Mouse (Mus musculus): Measurements from ENCODE around the gene Usp37. TPM values are rescaled to one million over a fixed set of nuclear protein-coding genes. Genes with fewer than 3 reads are reported as not detected.
A peak's percentile ranks its signal among the peaks of the same experiment; 100 is the strongest.

Usp37 gene
- total and polyA plus RNA-seq, 2 experiments from 2014 or later: 17.6 to 32.8 TPM

GRCm38 (mm10) chr1:74433220-74433619 lies 110.9 kb downstream of the Usp37 start:
- no peak overlapping the region for H3K4me2 ChIP-seq (ENCODE audit: low read depth)
- no peaks in the 10 kb centered on the region for H3K4me1 ChIP-seq (ENCODE audit: insufficient read depth)
- TF ChIP-seq CTCF (IDR thresholded peaks at IDR 0.05; ENCODE audit: low read depth): no peak
- H3K4me3 ChIP-seq (ENCODE audit: low read depth, low read length): no peak overlapping the region
- no peaks in the 10 kb centered on the region for H3K9me3 ChIP-seq (ENCODE audit: low read length)
- DNase-seq: no peak
- peaks cover 16% of the 10 kb centered on the region for H3K36me3 ChIP-seq (ENCODE audit: insufficient read depth)
- H3K27ac ChIP-seq (ENCODE audit: low read depth, low read length): no peak overlapping the region
- no peak for ATAC-seq
- H3K9ac ChIP-seq: no peak overlapping the region
- no peaks in the 10 kb centered on the region for H3K27me3 ChIP-seq (ENCODE audit: insufficient read depth, low read length)
- WGBS: 91% methylated on average over 6 of the region's 6 CpGs

GRCm38 (mm10) chr1:74425845-74426244 lies 118.2 kb downstream of the Usp37 start:
- H3K36me3 ChIP-seq (ENCODE audit: insufficient read depth): no peaks in the 10 kb centered on the region
- H3K27me3 ChIP-seq (ENCODE audit: insufficient read depth, low read length): no peaks in the 10 kb centered on the region
- H3K4me2 ChIP-seq (ENCODE audit: low read depth): no peak overlapping the region
- H3K9ac ChIP-seq: no peak overlapping the region
- H3K4me1 ChIP-seq (ENCODE audit: insufficient read depth): no peaks in the 10 kb centered on the region
- ATAC-seq (no peak), DNase-seq (no peak)
- H3K9me3 ChIP-seq (ENCODE audit: low read length): no peaks in the 10 kb centered on the region
- no peak overlapping the region for H3K27ac ChIP-seq (ENCODE audit: low read depth, low read length)
- 82% methylated on average over 7 of the region's 7 CpGs for WGBS
- TF ChIP-seq CTCF (IDR thresholded peaks at IDR 0.05; ENCODE audit: low read depth): no peak
- no peak overlapping the region for H3K4me3 ChIP-seq (ENCODE audit: low read depth, low read length)

GRCm38 (mm10) chr1:74423147-74423546 lies 120.9 kb downstream of the Usp37 start:
- ATAC-seq: peak; percentile 10; the same call in 1 of the 2 replicates
- WGBS: 40% methylated on average over 8 of the region's 8 CpGs

GRCm38 (mm10) chr1:74419440-74419794 lies 124.7 kb downstream of the Usp37 start:
- DNase-seq (no peak), ATAC-seq (no peak)
- WGBS: 75% methylated on average over 9 of the region's 9 CpGs
- no peaks in the 10 kb centered on the region for H3K4me1 ChIP-seq (ENCODE audit: insufficient read depth)
- TF ChIP-seq CTCF (IDR thresholded peaks at IDR 0.05; ENCODE audit: low read depth): no peak
- H3K9me3 ChIP-seq (ENCODE audit: low read length): no peaks in the 10 kb centered on the region
- H3K4me2 ChIP-seq (ENCODE audit: low read depth): no peak overlapping the region
- no peak overlapping the region for H3K9ac ChIP-seq
- H3K27me3 ChIP-seq (ENCODE audit: insufficient read depth, low read length): no peaks in the 10 kb centered on the region
- H3K4me3 ChIP-seq (ENCODE audit: low read depth, low read length): no peak overlapping the region
- H3K36me3 ChIP-seq (ENCODE audit: insufficient read depth): no peaks in the 10 kb centered on the region
- H3K27ac ChIP-seq (ENCODE audit: low read depth, low read length): no peak overlapping the region

More at GRCm38 (mm10) chr1:74423147-74423546, 120.9 kb downstream of the Usp37 start:
- Histone ChIP-seq H3K4me2 (ENCODE audit: low read depth) (no peak overlapping the region), H3K9me3 (ENCODE audit: low read length) (no peaks in the 10 kb centered on the region), H3K4me1 (ENCODE audit: insufficient read depth) (no peaks in the 10 kb centered on the region), H3K9ac (no peak overlapping the region), H3K36me3 (ENCODE audit: insufficient read depth) (no peaks in the 10 kb centered on the region), H3K27ac (ENCODE audit: low read depth, low read length) (no peak overlapping the region), H3K4me3 (ENCODE audit: low read depth, low read length) (no peak overlapping the region), H3K27me3 (ENCODE audit: insufficient read depth, low read length) (no peaks in the 10 kb centered on the region)
- no peak for TF ChIP-seq CTCF (IDR thresholded peaks at IDR 0.05; ENCODE audit: low read depth)
- DNase-seq: no peak

- ATAC-seq (no peak), DNase-seq (no peak)
- Histone ChIP-seq H3K4me1 (ENCODE audit: insufficient read depth) (no peaks in the 10 kb centered on the region), H3K9ac (no peak overlapping the region), H3K4me2 (ENCODE audit: low read depth) (no peak overlapping the region), H3K36me3 (ENCODE audit: insufficient read depth) (no peaks in the 10 kb centered on the region), H3K4me3 (ENCODE audit: low read depth, low read length) (no peak overlapping the region), H3K27ac (ENCODE audit: low read depth, low read length) (no peak overlapping the region), H3K27me3 (ENCODE audit: insufficient read depth, low read length) (no peaks in the 10 kb centered on the region), H3K9me3 (ENCODE audit: low read length) (no peaks in the 10 kb centered on the region)
- TF ChIP-seq CTCF (IDR thresholded peaks at IDR 0.05; ENCODE audit: low read depth): no peak
- whole genome bisulfite sequencing: 72% methylated on average over 17 of the region's 17 CpGs
Measured at GRCm38 (mm10) chr1:74418747-74419439, 125.2 kb downstream of the Usp37 start.

GRCm38 (mm10) chr1:74415143-74415542 lies 128.9 kb downstream of the Usp37 start:
- no peaks in the 10 kb centered on the region for H3K9me3 ChIP-seq (ENCODE audit: low read length)
- ATAC-seq: no peak
- WGBS: 40% methylated on average over 4 of the region's 4 CpGs

GRCm38 (mm10) chr1:74412711-74413110 lies 131.4 kb downstream of the Usp37 start:
- WGBS: 87% methylated on average over 8 of the region's 8 CpGs
- Histone ChIP-seq H3K4me1 (ENCODE audit: insufficient read depth) (no peaks in the 10 kb centered on the region), H3K36me3 (ENCODE audit: insufficient read depth) (no peaks in the 10 kb centered on the region), H3K4me2 (ENCODE audit: low read depth) (no peak overlapping the region), H3K9ac (no peak overlapping the region), H3K27me3 (ENCODE audit: insufficient read depth, low read length) (no peaks in the 10 kb centered on the region), H3K27ac (ENCODE audit: low read depth, low read length) (no peak overlapping the region), H3K9me3 (ENCODE audit: low read length) (no peaks in the 10 kb centered on the region), H3K4me3 (ENCODE audit: low read depth, low read length) (no peak overlapping the region)
- no peak for TF ChIP-seq CTCF (IDR thresholded peaks at IDR 0.05; ENCODE audit: low read depth)
- no peak for ATAC-seq
- no peak for DNase-seq

More at GRCm38 (mm10) chr1:74415143-74415542, 128.9 kb downstream of the Usp37 start:
- Histone ChIP-seq H3K4me2 (ENCODE audit: low read depth) (no peak overlapping the region), H3K4me1 (ENCODE audit: insufficient read depth) (no peaks in the 10 kb centered on the region), H3K9ac (no peak overlapping the region), H3K27ac (ENCODE audit: low read depth, low read length) (no peak overlapping the region), H3K36me3 (ENCODE audit: insufficient read depth) (no peaks in the 10 kb centered on the region), H3K4me3 (ENCODE audit: low read depth, low read length) (no peak overlapping the region), H3K27me3 (ENCODE audit: insufficient read depth, low read length) (no peaks in the 10 kb centered on the region)
- no peak for TF ChIP-seq CTCF (IDR thresholded peaks at IDR 0.05; ENCODE audit: low read depth)
- DNase-seq: no peak
